Mouse (Mus musculus) hindbrain, postnatal 0 days (tissue): Measurements from ENCODE around the gene E130114P18Rik. TPM values are rescaled to one million over a fixed set of nuclear protein-coding genes. Genes with fewer than 3 reads are reported as not detected.

ENCODE experiments used
- ATAC-seq: fragments of 200-750 bp; cut with Nextera tagmentation; 2 replicates; pipeline ENCODE4 v1.8.0; 2017; ENCODE audit warnings: mild to moderate bottlenecking, moderate TSS enrichment, moderate library complexity
- DNase-seq: peaks from one replicate; pipeline ENCODE4 v3.0.0-alpha.2; 2015; ENCODE audit warnings: low spot score
- H3K27ac ChIP-seq: fragments of 300-500 bp; sonication (generic); 2 replicates; pipeline ENCODE4 v1.5.1; 2014; ENCODE audit warnings: mild to moderate bottlenecking
- H3K27me3 ChIP-seq: fragments of 300-500 bp; sonication (generic); 2 replicates; pipeline ENCODE4 v1.6.1; 2014; ENCODE audit warnings: low read length, mixed read lengths; ENCODE audit not compliant: insufficient read depth
- H3K36me3 ChIP-seq: fragments of 300-500 bp; sonication (generic); 2 replicates; pipeline ENCODE4 v1.6.1; 2014; ENCODE audit warnings: low read length, mixed read lengths; ENCODE audit not compliant: insufficient read depth
- H3K4me1 ChIP-seq: fragments of 300-500 bp; sonication (generic); 2 replicates; pipeline ENCODE4 v1.6.1; 2014; ENCODE audit warnings: antibody characterized with exemption, low read length, mixed read lengths; ENCODE audit not compliant: insufficient read depth
- H3K4me2 ChIP-seq: fragments of 300-500 bp; sonication (generic); 2 replicates; pipeline ENCODE4 v1.6.1; 2014; ENCODE audit warnings: low read depth, mild to moderate bottlenecking, low read length, moderate library complexity, mixed read lengths
- H3K4me3 ChIP-seq: fragments of 300-500 bp; sonication (generic); 2 replicates; pipeline ENCODE4 v1.5.1; 2014; ENCODE audit warnings: low read length
- H3K9ac ChIP-seq: fragments of 300-500 bp; sonication (generic); replicated peaks from 2 replicates; pipeline ENCODE4 v1.6.1; 2014; ENCODE audit warnings: mild to moderate bottlenecking, low read length, moderate library complexity, mixed read lengths
- H3K9me3 ChIP-seq: fragments of 300-500 bp; sonication (generic); 2 replicates; pipeline ENCODE4 v1.6.1; 2016; ENCODE audit warnings: low read length, mixed read lengths
- CTCF ChIP-seq: IDR thresholded peaks from 2 replicates; pipeline ENCODE4 v1.5.1; 2016; ENCODE audit warnings: antibody characterized with exemption, control low read depth, low read depth
- WGBS: fragments of 180-500 bp; shearing (Covaris S2); extraction: QIAGEN DNeasy Blood & Tissue Kit; methylation state at CpG from one replicate; pipeline ENCODE4 v1.1.7; 2014; 5-methylcytosine and 5-hydroxymethylcytosine counted together
- polyA plus RNA-seq: library from polyadenylated mRNA; unstranded; fragments of >200 nt; fragmentation: Nextera tagmentation; extraction: Ambion mirVana; gene quantifications from 2 replicates; pipeline ENCODE4 v1.2.1, GENCODE M21; 2015
- total RNA-seq: library from RNA; depleted of rRNA; stranded (reverse); fragments of >200 nt; gene quantifications from 2 replicates; pipeline ENCODE4 v1.2.3, GENCODE M21; 2014

Gene E130114P18Rik
- total and polyA plus RNA-seq, 2 experiments from 2014 or later = 22.3 to 31.6 TPM

DNA sequence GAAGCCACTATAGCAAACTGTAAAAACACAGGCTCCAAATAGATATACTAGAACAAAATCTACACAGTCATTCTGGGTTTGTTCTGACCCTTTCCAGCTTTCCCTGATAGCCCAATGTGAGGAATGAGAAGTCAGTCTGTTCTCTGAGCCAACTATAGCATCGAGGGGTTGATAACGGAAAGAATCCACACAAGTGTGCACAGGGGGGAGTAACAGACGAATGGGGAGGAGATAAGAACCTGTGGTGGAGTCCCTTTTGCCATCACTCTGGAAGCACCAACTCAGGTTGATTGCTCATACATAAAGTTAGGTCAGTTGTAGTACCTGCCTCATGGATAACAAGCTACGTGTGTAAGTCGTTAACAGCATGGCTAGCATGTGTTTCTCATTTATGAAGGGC lies 184.0 kb downstream of the E130114P18Rik start:
- no peaks in the 10 kb centered on the region for H3K4me1 ChIP-seq
- H3K27ac ChIP-seq = no peak overlapping the region
- no peak for TF ChIP-seq CTCF
- H3K9me3 ChIP-seq = no peaks in the 10 kb centered on the region
- DNase-seq = no peak
- 87% methylated on average over 5 of the region's 5 CpGs for WGBS
- no peak overlapping the region for H3K4me3 ChIP-seq
- H3K27me3 ChIP-seq = no peaks in the 10 kb centered on the region
- H3K9ac ChIP-seq = no peak overlapping the region
- H3K36me3 ChIP-seq = no peaks in the 10 kb centered on the region
- no peak for ATAC-seq
- no peak overlapping the region for H3K4me2 ChIP-seq

GRCm38 (mm10) chr4:97589790-97590189 lies 188.1 kb downstream of the E130114P18Rik start:
- DNase-seq = no peak
- ATAC-seq = no peak
- no peak overlapping the region for H3K27ac ChIP-seq
- H3K36me3 ChIP-seq = no peaks in the 10 kb centered on the region
- H3K9ac ChIP-seq = no peak overlapping the region
- no peaks in the 10 kb centered on the region for H3K27me3 ChIP-seq
- no peaks in the 10 kb centered on the region for H3K9me3 ChIP-seq
- no peaks in the 10 kb centered on the region for H3K4me1 ChIP-seq
- TF ChIP-seq CTCF = no peak
- no peak overlapping the region for H3K4me2 ChIP-seq
- H3K4me3 ChIP-seq = no peak overlapping the region
- 87% methylated on average over 1 of the region's 1 CpGs for WGBS

- H3K9ac ChIP-seq = no peak overlapping the region
- no peak overlapping the region for H3K4me2 ChIP-seq
- 63% methylated on average over 9 of the region's 9 CpGs for WGBS
- no peak overlapping the region for H3K4me3 ChIP-seq
- no peaks in the 10 kb centered on the region for H3K4me1 ChIP-seq
- peak; percentile 25 for ATAC-seq
- TF ChIP-seq CTCF = no peak
- no peak for DNase-seq
- no peaks in the 10 kb centered on the region for H3K36me3 ChIP-seq
- no peaks in the 10 kb centered on the region for H3K27me3 ChIP-seq
- H3K9me3 ChIP-seq = no peaks in the 10 kb centered on the region
- no peak overlapping the region for H3K27ac ChIP-seq
Measured at GRCm38 (mm10) chr4:97587412-97588010, 190.4 kb downstream of the E130114P18Rik start.

DNA sequence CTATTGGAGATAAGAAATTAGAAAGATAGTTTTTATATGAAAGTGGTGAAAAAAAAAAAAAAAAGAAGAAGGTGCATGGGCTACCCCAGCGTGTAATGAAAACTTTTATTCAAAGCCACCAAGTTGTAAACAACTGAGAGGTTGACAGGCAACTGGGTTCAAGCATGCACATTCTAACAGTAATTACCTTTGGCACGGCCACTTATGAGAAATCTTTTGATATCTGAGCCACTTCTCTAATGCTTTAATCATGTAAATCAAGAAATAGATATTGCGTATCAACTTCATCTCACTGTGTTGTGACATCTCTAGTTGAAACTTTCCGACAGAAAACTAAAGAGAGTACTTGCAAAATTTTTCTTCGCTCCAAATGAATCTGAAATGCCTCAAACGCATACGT lies 192.7 kb downstream of the E130114P18Rik start:
- DNase-seq (no peak), ATAC-seq (no peak)
- 58% methylated on average over 7 of the region's 7 CpGs for WGBS
- Histone ChIP-seq H3K9me3 (no peaks in the 10 kb centered on the region), H3K4me2 (peak overlapping the region; percentile 57), H3K4me3 (peak overlapping the region; percentile 37), H3K36me3 (no peaks in the 10 kb centered on the region), H3K9ac (peak overlapping the region; percentile 24; the same call in 1 of the 2 replicates), H3K27ac (no peak overlapping the region), H3K27me3 (no peaks in the 10 kb centered on the region), H3K4me1 (no peaks in the 10 kb centered on the region)
- no peak for TF ChIP-seq CTCF

DNA sequence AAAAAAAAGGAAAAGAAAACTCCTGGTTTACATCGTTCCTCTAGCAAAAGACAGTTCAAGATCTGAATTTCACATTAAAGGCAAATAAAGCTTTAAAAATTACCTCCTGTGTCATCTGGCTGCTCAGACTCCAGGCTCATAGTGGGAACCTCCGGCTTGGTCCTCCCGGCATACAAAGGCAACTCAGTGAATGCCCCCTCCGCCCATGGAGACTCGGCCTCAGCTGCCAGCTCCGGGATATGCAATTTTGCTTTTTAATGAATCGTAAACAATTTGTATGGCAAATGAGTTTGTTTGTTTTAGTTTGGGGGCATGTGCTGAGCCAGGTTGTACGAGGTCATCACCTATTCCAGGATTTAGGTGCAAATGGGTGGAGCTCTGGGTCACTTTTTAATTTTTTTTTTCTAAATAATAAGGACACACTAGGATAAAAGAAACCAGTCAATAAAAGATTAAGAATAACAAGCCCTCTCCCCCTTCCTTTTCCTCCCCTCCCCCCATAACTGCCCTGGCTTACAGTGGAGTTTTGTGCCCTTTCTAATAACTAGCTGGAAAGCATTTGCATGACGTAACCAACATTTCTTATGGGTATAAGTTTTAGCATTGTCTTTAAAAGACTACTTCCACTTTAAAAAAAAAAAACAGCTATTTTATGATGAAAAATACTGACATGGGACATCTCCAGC lies 193.3 kb downstream of the E130114P18Rik start:
- H3K4me2 ChIP-seq = peak overlapping the region; percentile 57
- peak; percentile 55 for DNase-seq
- TF ChIP-seq CTCF = no peak
- WGBS = 18% methylated on average over 9 of the region's 9 CpGs
- H3K9me3 ChIP-seq = no peaks in the 10 kb centered on the region
- H3K36me3 ChIP-seq = no peaks in the 10 kb centered on the region
- no peaks in the 10 kb centered on the region for H3K4me1 ChIP-seq
- no peak for ATAC-seq
- no peaks in the 10 kb centered on the region for H3K27me3 ChIP-seq
- peak overlapping the region; percentile 85 for H3K27ac ChIP-seq
- H3K9ac ChIP-seq = peak overlapping the region; percentile 59
- peak overlapping the region; percentile 37 for H3K4me3 ChIP-seq

GRCm38 (mm10) chr4:97582796-97583430 lies 195.0 kb downstream of the E130114P18Rik start:
- WGBS = 20% methylated on average over 15 of the region's 15 CpGs
- peak; percentile 44 for DNase-seq
- H3K36me3 ChIP-seq = no peaks in the 10 kb centered on the region
- peak overlapping the region; percentile 37 for H3K4me3 ChIP-seq
- H3K27ac ChIP-seq = peak overlapping the region; percentile 85
- peak; percentile 64 for ATAC-seq
- H3K4me2 ChIP-seq = peak overlapping the region; percentile 57
- no peaks in the 10 kb centered on the region for H3K27me3 ChIP-seq
- H3K9ac ChIP-seq = peak overlapping the region; percentile 59
- no peak for TF ChIP-seq CTCF
- peaks cover 11% of the 10 kb centered on the region; the same call in 1 of the 2 replicates for H3K4me1 ChIP-seq
- H3K9me3 ChIP-seq = no peaks in the 10 kb centered on the region
